Mouse (Mus musculus) lung, postnatal 0 days (tissue): Measurements from ENCODE around the gene Hist2h3b. TPM values are rescaled to one million over a fixed set of nuclear protein-coding genes. Genes with fewer than 3 reads are reported as not detected.

Experiments
- ATAC-seq: fragments of 200-750 bp; cut with Nextera tagmentation; 2 replicates; pipeline ENCODE4 v1.8.0; 2017; ENCODE audit warnings: moderate library complexity
- DNase-seq: peaks from one replicate; pipeline ENCODE4 v3.0.0-alpha.2; 2016; ENCODE audit warnings: low spot score
- H3K27ac ChIP-seq: fragments of 300-500 bp; sonication (generic); 2 replicates; pipeline ENCODE4 v1.5.1; 2014; ENCODE audit warnings: antibody characterized with exemption, mild to moderate bottlenecking, low read length, mixed read lengths
- H3K27me3 ChIP-seq: fragments of 300-500 bp; sonication (generic); replicated peaks from 2 replicates; pipeline ENCODE4 v1.6.1; 2014; ENCODE audit warnings: low read length, mixed read lengths; ENCODE audit not compliant: insufficient read depth
- H3K36me3 ChIP-seq: fragments of 300-500 bp; sonication (generic); 2 replicates; pipeline ENCODE4 v1.6.1; 2014; ENCODE audit warnings: low read length, mixed read lengths; ENCODE audit not compliant: insufficient read depth
- H3K4me1 ChIP-seq: fragments of 300-500 bp; sonication (generic); 2 replicates; pipeline ENCODE4 v1.6.1; 2014; ENCODE audit warnings: antibody characterized with exemption, low read depth, low read length, mixed read lengths; ENCODE audit not compliant: insufficient read depth
- H3K4me2 ChIP-seq: fragments of 300-500 bp; sonication (generic); replicated peaks from 2 replicates; pipeline ENCODE4 v1.6.1; 2014; ENCODE audit warnings: low read depth, mild to moderate bottlenecking, low read length, moderate library complexity, mixed read lengths
- H3K4me3 ChIP-seq: fragments of 300-500 bp; sonication (generic); 2 replicates; pipeline ENCODE4 v1.5.1; 2014; ENCODE audit warnings: low read depth, low read length
- H3K9ac ChIP-seq: fragments of 300-500 bp; sonication (generic); replicated peaks from 2 replicates; pipeline ENCODE4 v1.6.1; 2014; ENCODE audit warnings: low read depth, mild to moderate bottlenecking
- H3K9me3 ChIP-seq: fragments of 300-500 bp; sonication (generic); 2 replicates; pipeline ENCODE4 v1.6.1; 2016; ENCODE audit warnings: low read length, mixed read lengths
- CTCF ChIP-seq: IDR thresholded peaks from 2 replicates; pipeline ENCODE4 v1.5.1; 2016; ENCODE audit warnings: antibody characterized with exemption, mild to moderate bottlenecking
- EP300 ChIP-seq: IDR thresholded peaks from 2 replicates; pipeline ENCODE4 v1.6.1; 2016; ENCODE audit warnings: antibody characterized with exemption, mild to moderate bottlenecking, control low read depth
- WGBS: fragments of 180-500 bp; shearing (Covaris S2); extraction: QIAGEN DNeasy Blood & Tissue Kit; methylation state at CpG from one replicate; pipeline ENCODE4 v1.1.7; 2014; 5-methylcytosine and 5-hydroxymethylcytosine counted together
- microRNA-seq: library from miRNA; unstranded; fragments of <30 nt; microRNA quantifications from one replicate; pipeline ENCODE4, GENCODE M21; 2016
- polyA plus RNA-seq: library from polyadenylated mRNA; unstranded; fragments of >200 nt; fragmentation: Nextera tagmentation; extraction: Ambion mirVana; gene quantifications from 2 replicates; pipeline ENCODE4 v1.2.1, GENCODE M21; 2015

The Hist2h3b gene
- polyA plus RNA-seq, 1 experiment from 2014 or later: 12.5 TPM

DNA sequence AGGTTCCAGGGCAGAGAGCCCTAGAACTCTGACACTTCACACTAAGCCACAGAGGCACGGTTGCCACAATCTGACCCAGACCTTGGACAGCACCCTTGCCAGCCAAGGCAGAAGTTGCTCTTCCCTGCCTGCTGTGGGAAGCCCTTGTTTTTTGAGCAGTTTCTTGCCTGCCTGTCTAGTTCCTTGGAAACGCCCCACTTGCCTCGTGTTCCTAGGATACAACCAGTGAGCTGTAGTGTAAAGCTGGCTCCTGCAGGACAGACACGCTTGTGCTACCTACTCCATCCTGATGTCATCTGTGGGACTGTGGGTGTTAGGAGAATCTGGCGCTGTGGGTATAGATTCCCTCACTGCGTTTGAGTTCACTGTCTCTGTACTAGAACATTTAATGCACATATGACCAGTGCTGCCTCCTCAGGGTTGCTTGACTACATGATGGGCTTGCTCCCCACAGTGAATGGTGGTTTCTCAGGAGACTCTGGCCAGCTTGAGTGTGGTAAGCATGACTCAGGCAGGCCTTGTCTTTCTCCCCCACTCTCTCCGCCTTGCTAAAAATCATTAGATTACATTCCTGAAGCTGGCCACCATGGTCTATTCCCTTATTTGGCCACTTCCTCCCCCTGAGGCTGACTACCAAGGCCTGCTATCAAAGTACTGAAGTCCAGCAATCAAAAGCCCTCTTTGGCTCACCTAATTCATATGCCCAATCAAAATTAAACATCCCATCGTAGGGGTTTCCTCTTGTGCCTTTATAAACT is 44.1 kb downstream of the Hist2h3b start:
- Histone ChIP-seq H3K4me3 (no peak overlapping the region), H3K9ac (no peak overlapping the region), H3K27me3 (no peaks in the 10 kb centered on the region), H3K4me2 (no peak overlapping the region), H3K36me3 (no peaks in the 10 kb centered on the region), H3K27ac (no peak overlapping the region), H3K4me1 (no peaks in the 10 kb centered on the region), H3K9me3 (no peaks in the 10 kb centered on the region)
- 52% methylated on average over 8 of the region's 8 CpGs for WGBS
- no peak for TF ChIP-seq CTCF
- TF ChIP-seq EP300: no peak
- no peak for ATAC-seq
- DNase-seq: no peak

Small RNAs within 50 kb of the gene (microRNA-seq; reads per million reads assigned to microRNA genes)
- gene Gm44492: not detected
- gene Gm47311: not detected
- gene Gm47313: not detected

Other genes with a start within 250 kb of the Hist2h3b start
- 32.3 and 32.8 TPM in 2 replicates for gene Vps45, start 210.2 kb upstream of the Hist2h3b start, polyA plus RNA-seq
- gene Otud7b, start 164.1 kb upstream of the Hist2h3b start, polyA plus RNA-seq: 30.2 and 30.6 TPM in 2 replicates
- gene Mtmr11, start 106.7 kb upstream of the Hist2h3b start, polyA plus RNA-seq: 7.5 and 11.3 TPM in 2 replicates
- gene Sf3b4, start 96.3 kb upstream of the Hist2h3b start, polyA plus RNA-seq: 64.4 and 68.4 TPM in 2 replicates
- 1.9 and 2.2 TPM in 2 replicates for gene Sv2a, start 87.5 kb upstream of the Hist2h3b start, polyA plus RNA-seq
- gene Bola1, start 48.9 kb upstream of the Hist2h3b start, polyA plus RNA-seq: 50.1 and 51.1 TPM in 2 replicates
- gene Hist2h2ab, start 48.8 kb upstream of the Hist2h3b start, polyA plus RNA-seq: 0.31 TPM in 1 of 2 replicates, not detected in the other
- 3.0 and 3.6 TPM in 2 replicates for gene Hist2h2ac, start 47.8 kb upstream of the Hist2h3b start, polyA plus RNA-seq
- gene Hist2h2be, start 47.5 kb upstream of the Hist2h3b start, polyA plus RNA-seq: 2.3 and 4.0 TPM in 2 replicates
- gene Hist2h3c2, start 29.5 kb upstream of the Hist2h3b start, polyA plus RNA-seq: 1.8 and 2.2 TPM in 2 replicates
- 168 and 196 TPM in 2 replicates for gene Hist2h2aa2, start 28.4 kb upstream of the Hist2h3b start, polyA plus RNA-seq
- 56.2 and 60.0 TPM in 2 replicates for gene Hist2h2aa1, start 23.2 kb upstream of the Hist2h3b start, polyA plus RNA-seq
- gene Hist2h3c1, start 22.0 kb upstream of the Hist2h3b start, polyA plus RNA-seq: 0.77 TPM in 1 of 2 replicates, not detected in the other
- 9.7 and 9.8 TPM in 2 replicates for gene Hist2h4, start 5.3 kb upstream of the Hist2h3b start, polyA plus RNA-seq
- 0.48 and 2.9 TPM in 2 replicates for gene Hist2h2bb, start 1.1 kb downstream of the Hist2h3b start, polyA plus RNA-seq
- 4.7 and 5.3 TPM in 2 replicates for gene Fcgr1, start 25.3 kb downstream of the Hist2h3b start, polyA plus RNA-seq
- 0.12 and 0.19 TPM in 2 replicates for gene BC107364, start 183.7 kb downstream of the Hist2h3b start, polyA plus RNA-seq